Comparison of ENCODE assay signal across 8 mouse cellular contexts in the genomic region with DNA sequence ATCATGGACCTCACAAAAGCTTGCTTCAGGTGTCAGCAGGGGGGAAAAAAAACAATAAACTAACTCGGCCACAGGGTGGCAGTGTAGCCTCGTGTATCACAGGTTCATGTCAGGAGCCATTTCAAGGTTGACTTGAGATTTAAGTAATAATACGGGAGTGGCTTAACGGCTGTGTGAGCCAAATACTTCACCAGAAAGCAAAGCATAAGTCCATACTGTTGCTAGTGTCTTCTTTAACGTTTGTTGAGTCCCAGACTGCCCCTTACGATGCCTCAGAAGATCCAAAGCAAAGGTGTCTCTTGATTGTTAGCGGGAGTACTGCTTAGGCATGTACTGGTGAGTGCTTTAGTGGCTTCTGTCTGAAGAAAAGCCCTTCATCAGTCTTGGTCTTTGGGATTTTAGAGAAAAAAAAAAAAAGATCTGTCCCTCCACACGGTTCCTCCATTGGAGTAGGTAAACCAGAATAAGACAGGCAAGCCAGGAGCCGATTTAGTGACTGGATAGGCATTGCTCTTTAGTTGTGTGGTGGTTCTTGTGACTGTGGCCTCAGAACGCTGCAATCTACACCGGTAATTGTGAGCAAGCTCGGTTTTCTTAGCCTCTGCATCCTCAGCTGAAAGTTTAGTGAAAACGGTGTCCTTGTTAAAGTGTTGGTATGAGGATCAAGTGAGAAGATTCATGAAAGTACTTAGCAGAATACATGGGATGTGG. TPM values are rescaled to one million over a fixed set of nuclear protein-coding genes. Genes with fewer than 3 reads are reported as not detected.
DNase-seq lines count a peak whose midpoint lies in the region; ATAC-seq and TF ChIP-seq lines count a peak whose summit lies in the region.

No protein-coding gene starts in this region.

- no peaks in the 10 kb centered on the region for H3K9me3 ChIP-seq in forebrain, embryonic 10.5 days
- H3K9me3 ChIP-seq in heart, embryonic 14.5 days (ENCODE audit: control insufficient read depth, low read length): no peaks in the 10 kb centered on the region
- no peaks in the 10 kb centered on the region for H3K9me3 ChIP-seq in liver, embryonic 12.5 days (replicated peaks)
- H3K9me3 ChIP-seq in stomach, postnatal 0 days (ENCODE audit: control insufficient read depth, low read length): no peaks in the 10 kb centered on the region

- peak overlapping the region; percentile 67 for H3K4me2 ChIP-seq in heart, embryonic 14.5 days (ENCODE audit: low read length)
- H3K4me2 ChIP-seq in liver, embryonic 12.5 days: peak overlapping the region; percentile 45
- peak overlapping the region; percentile 42 for H3K4me2 ChIP-seq in stomach, postnatal 0 days (replicated peaks; ENCODE audit: low read depth)

- DNase-seq in CD4-positive, CD25-positive, alpha-beta regulatory T cell, adult 2 months (ENCODE audit: low read depth, low spot score): peak; percentile 93
- peak; percentile 50 for DNase-seq in c-Kit-negative CD71-positive TER-119-positive erythroid progenitor cells, embryonic 14.5 days (ENCODE audit: low read depth, low spot score)
- peak; percentile 81 for DNase-seq in forebrain, embryonic 10.5 days (ENCODE audit: extremely low spot score, low spot score)
- peak; percentile 85 for DNase-seq in kidney, postnatal 10 days
- DNase-seq in natural killer cell, adult 2 months (ENCODE audit: low spot score in 2 of 2): peak; percentile 64 to 81
- peak; percentile 87 for DNase-seq in stomach, postnatal 0 days (ENCODE audit: low spot score)

- no peak for TF ChIP-seq EP300 in stomach, postnatal 0 days (optimal IDR thresholded peaks at IDR 0.05)

- H3K36me3 ChIP-seq in forebrain, embryonic 10.5 days (replicated peaks): no peaks in the 10 kb centered on the region
- no peaks in the 10 kb centered on the region for H3K36me3 ChIP-seq in heart, embryonic 14.5 days (ENCODE audit: control insufficient read depth, insufficient read depth, low read length)
- no peaks in the 10 kb centered on the region for H3K36me3 ChIP-seq in liver, embryonic 12.5 days
- no peaks in the 10 kb centered on the region for H3K36me3 ChIP-seq in stomach, postnatal 0 days (ENCODE audit: control insufficient read depth, insufficient read depth, low read length)

- H3K9ac ChIP-seq in heart, embryonic 14.5 days (ENCODE audit: low read length): peak overlapping the region; percentile 40; the same call in 1 of the 2 replicates
- no peak overlapping the region for H3K9ac ChIP-seq in liver, embryonic 12.5 days
- H3K9ac ChIP-seq in stomach, postnatal 0 days (ENCODE audit: low read length): no peak overlapping the region

- peak overlapping the region; percentile 31 for H3K4me3 ChIP-seq in forebrain, embryonic 10.5 days
- peak overlapping the region; percentile 11 to 20; a peak in 2 of 4 replicates for H3K4me3 ChIP-seq in heart, embryonic 14.5 days (ENCODE audit: control insufficient read depth in 1 of 2, insufficient read depth in 1 of 2, low read depth in 1 of 2, low read length in 2 of 2)
- H3K4me3 ChIP-seq in liver, embryonic 12.5 days: no peak overlapping the region
- H3K4me3 ChIP-seq in stomach, postnatal 0 days (ENCODE audit: low read depth, low read length): peak overlapping the region; percentile 21

- ATAC-seq in heart, embryonic 14.5 days (ENCODE audit: insufficient number of reproducible peaks, insufficient read depth, low FRiP score, low read depth): no peak; the same call in 1 of the 2 replicates
- ATAC-seq in liver, embryonic 12.5 days: no peak
- ATAC-seq in stomach, postnatal 0 days (ENCODE audit: low FRiP score, low TSS enrichment): peak; percentile 80

- no peak overlapping the region; the same call in 1 of the 2 replicates for H3K27ac ChIP-seq in forebrain, embryonic 10.5 days
- H3K27ac ChIP-seq in heart, embryonic 14.5 days (replicated peaks in 1 of 2; ENCODE audit: control insufficient read depth in 1 of 2, insufficient read depth in 1 of 2, low read depth in 2 of 2, low read length in 2 of 2): no peak overlapping the region
- H3K27ac ChIP-seq in liver, embryonic 12.5 days: no peak overlapping the region
- no peak overlapping the region for H3K27ac ChIP-seq in stomach, postnatal 0 days (replicated peaks)

- peak; percentile 88 for TF ChIP-seq CTCF in stomach, postnatal 0 days (IDR thresholded peaks at IDR 0.05; ENCODE audit: low read depth)

- 0 out of 2 replicates have a peak, but pooled peaks cover 3% of the 10 kb centered on the region for H3K4me1 ChIP-seq in forebrain, embryonic 10.5 days
- H3K4me1 ChIP-seq in heart, embryonic 14.5 days (ENCODE audit: control insufficient read depth in 2 of 2, insufficient read depth in 2 of 2, low read length in 2 of 2): no peaks in the 10 kb centered on the region
- H3K4me1 ChIP-seq in liver, embryonic 12.5 days: no peaks in the 10 kb centered on the region
- no peaks in the 10 kb centered on the region for H3K4me1 ChIP-seq in stomach, postnatal 0 days (replicated peaks; ENCODE audit: control insufficient read depth, insufficient read depth)

- H3K27me3 ChIP-seq in forebrain, embryonic 10.5 days (ENCODE audit: poor library complexity, severe bottlenecking): peaks cover 5% of the 10 kb centered on the region; the same call in 1 of the 2 replicates
- H3K27me3 ChIP-seq in heart, embryonic 14.5 days (ENCODE audit: control insufficient read depth, insufficient read depth, low read length): no peaks in the 10 kb centered on the region
- no peaks in the 10 kb centered on the region for H3K27me3 ChIP-seq in liver, embryonic 12.5 days (replicated peaks)
- H3K27me3 ChIP-seq in stomach, postnatal 0 days (ENCODE audit: control insufficient read depth, insufficient read depth, low read length): no peaks in the 10 kb centered on the region

- 39% methylated on average over 13 of the region's 13 CpGs for WGBS in forebrain, embryonic 10.5 days
- WGBS in heart, embryonic 14.5 days: 29% methylated on average over 13 of the region's 13 CpGs
- 28% methylated on average over 13 of the region's 13 CpGs for WGBS in liver, embryonic 12.5 days (ENCODE audit: insufficient replicate concordance)
- 33% methylated on average over 13 of the region's 13 CpGs for WGBS in stomach, postnatal 0 days

RNA-seq across cellular contexts. Expression of gene Cfap54, which starts 30.2 kb away (rescaled TPM):
- 1.1 and 1.3 TPM in 2 replicates for polyA plus RNA-seq in forebrain, embryonic 10.5 days (2016; fragmentation: Nextera tagmentation; extraction: Ambion mirVana)
- 0.11 and 0.31 TPM in 2 replicates for polyA plus RNA-seq in heart, embryonic 14.5 days (2014; fragmentation: Nextera tagmentation; extraction: Ambion mirVana)
- polyA plus RNA-seq in liver, embryonic 12.5 days (2016; fragmentation: Nextera tagmentation; extraction: Ambion mirVana): 0.12 TPM in 1 of 2 replicates, not detected in the other
- 0.12 TPM in 1 of 2 replicates, not detected in the other for polyA plus RNA-seq in stomach, postnatal 0 days (2015; fragmentation: Nextera tagmentation; extraction: Ambion mirVana)
